Mouse (Mus musculus) kidney, postnatal 36 days (tissue): ENCODE results near the gene Phc2.
"Not testable (repeated sequence)": the region's sequence is repeated elsewhere in the genome, so short reads cannot be mapped to it uniquely, and the experiment has no call there.

Experiments
- DNase-seq, 2 experiments: peaks; one replicate each; pipeline ENCODE4 v3.0.0; 2021 to 2022; ENCODE audit warnings: mixed read lengths in 2 of 2

The Phc2 gene

DNA sequence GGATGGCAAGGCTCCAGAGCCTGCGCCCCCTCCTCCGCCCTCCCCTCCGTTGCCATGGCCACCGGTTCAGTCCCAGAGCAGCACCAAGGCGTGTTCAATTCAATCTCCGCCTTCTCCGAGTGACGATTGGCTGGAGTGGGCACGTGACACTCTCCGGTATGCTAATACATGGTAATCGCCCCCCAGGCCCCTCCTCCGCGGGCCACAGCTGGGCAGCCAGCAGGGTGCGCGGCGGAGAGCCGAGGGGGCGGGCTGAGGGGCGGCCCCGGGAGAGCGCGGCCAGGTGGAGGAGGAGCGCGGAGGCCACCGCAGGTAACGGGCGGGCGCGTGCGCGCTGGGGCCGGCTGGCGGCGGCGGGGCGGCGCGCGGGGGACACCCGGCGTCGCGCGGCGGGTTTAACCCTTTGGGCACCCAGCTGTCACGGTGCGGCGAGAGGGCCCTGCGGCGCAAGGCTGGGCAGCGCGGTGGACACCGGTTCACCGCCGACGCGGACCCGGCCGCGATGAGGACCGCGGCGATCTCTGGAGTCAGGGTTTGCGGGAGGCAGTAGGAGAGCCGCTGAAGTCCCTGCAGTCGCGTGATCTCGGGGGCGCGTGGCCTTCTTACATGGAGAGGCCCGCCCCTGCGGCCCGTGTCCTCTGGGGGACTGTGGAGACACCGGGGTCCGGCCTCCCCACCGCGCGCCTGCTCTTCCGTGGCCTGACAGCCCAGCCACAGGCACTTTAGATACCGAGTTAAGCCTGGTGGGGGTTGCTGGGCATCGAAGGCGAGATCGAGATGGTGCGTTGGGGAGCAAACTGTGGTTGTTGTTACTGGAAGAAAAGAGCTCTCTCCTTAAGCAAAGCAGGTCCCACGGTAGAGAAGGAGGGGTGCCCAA lies at the start of gene Phc2:
Phc2 (plus strand) TSS at position 198 of the 877 bp plus-strand sequence.
- DNase-seq: peak; percentile 98

- no peak for DNase-seq
Measured at GRCm38 (mm10) chr4:128606586-128606985, 47.9 kb upstream of the Phc2 start.

DNA sequence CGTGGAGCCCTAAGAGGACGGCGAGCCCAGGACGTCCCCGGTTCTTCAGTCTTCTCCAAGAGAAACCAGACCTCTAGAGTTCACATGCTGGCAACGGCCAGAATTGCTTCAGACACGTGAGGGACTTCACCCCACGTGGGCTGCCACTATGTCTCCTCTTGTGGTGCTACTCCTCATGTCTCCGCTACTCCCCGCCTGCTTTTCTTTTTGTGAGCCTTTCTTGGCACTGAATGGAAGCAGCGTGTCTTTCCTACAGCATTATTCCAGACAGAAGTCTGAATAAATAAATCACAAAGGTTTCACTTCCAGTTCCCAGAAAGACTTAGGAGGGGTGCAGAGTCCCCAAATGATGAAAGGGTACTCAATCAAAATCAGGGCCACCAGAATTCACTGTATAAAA lies 46.8 kb upstream of the Phc2 start:
- DNase-seq: no peak

- DNase-seq: no peak
Measured at GRCm38 (mm10) chr4:128609276-128609924, 45.1 kb upstream of the Phc2 start.

GRCm38 (mm10) chr4:128609925-128610402 lies 44.5 kb upstream of the Phc2 start, which contains the start of gene Zscan20:
Gene Zscan20, minus strand, starts transcription at chr4:128610098.
- peak; percentile 97 to 99 for DNase-seq

DNA sequence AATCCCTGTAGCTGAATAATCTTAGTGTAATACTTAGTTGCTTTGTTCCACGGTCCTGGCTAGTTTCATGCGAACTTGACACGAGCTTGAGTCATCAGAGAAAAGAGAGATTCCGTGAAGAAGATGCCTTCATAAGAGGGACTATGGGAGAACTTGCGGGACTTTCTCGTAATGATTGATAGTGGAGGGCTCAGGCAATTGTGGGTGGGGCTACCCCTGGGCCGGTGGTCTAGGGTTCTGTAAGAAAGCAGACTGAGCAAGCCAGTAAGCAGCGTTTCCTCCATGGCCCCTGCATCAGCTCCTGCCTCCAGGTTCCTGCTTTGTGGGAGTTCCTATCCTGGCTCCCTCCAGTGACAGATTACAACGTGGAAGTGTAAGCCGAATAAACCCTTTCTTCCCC lies 43.8 kb upstream of the Phc2 start:
- DNase-seq: no peak

- not testable (repeated sequence) for DNase-seq
Measured at GRCm38 (mm10) chr4:128611726-128612125, 42.8 kb upstream of the Phc2 start.

GRCm38 (mm10) chr4:128613326-128613725 lies 41.2 kb upstream of the Phc2 start:
- DNase-seq: peak; percentile 57 to 69

- DNase-seq: no peak
Measured at GRCm38 (mm10) chr4:128615761-128616160, 38.7 kb upstream of the Phc2 start.

DNA sequence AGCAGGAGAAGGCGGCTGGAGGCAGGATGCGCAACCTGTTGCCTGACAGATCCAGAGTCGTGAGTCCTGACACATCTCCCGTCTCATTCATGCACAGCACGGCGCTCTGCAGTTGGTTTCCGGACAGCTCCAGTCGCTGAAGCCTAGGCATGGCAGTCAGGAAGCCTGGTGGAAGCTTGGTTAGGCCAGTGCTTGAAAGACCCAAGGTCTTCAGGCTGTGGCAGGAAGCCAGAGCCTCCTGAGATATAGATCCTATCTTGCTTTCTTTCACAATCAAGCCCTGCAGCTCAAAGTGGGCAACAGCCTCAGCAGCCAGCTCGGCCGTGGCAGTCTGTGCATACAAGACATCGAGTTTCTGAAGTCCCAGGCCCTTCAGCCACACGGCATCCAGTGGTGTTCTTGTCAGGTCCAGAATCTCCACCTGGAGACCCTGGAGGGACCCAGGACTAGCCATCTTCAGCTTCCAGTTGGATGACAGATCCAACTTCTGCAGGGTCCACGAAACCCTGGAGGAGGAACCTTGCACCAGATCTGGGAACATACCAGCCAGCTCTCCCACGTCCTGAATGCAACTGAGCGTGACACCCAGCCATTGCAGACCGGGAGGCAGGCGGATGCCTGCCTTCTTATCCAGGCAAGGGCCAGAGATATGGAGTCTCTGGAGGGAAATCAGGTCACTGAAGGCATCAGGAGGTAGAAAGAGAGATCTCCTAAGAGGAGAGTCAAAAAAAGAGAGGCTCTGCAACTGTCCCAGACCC lies 37.0 kb upstream of the Phc2 start:
- DNase-seq: peak; percentile 33 to 62

GRCm38 (mm10) chr4:128618246-128618911 lies 36.1 kb upstream of the Phc2 start, which contains the start of gene Tlr12:
Gene Tlr12, minus strand, starts transcription at chr4:128618619.
- DNase-seq: peak; percentile 68 to 73

DNA sequence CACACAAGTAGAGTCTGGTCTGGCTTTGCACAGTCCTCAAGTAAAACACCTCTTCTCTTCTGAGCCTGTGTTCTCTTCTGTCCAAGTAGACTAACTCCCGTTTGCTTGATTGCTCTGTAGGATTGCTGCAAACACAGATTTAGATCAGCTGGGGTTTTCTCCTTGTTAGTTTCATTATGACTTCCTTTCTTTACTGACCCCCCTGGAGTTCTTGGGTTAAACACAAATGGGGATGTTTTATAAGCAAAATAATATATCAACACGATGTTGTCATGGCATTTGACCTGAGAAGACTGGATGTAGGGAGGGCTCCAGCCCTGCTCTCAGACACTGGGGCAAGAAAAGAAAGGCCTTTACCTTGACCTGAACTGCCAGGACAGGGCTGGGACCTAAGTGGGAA lies 35.5 kb upstream of the Phc2 start:
- no peak for DNase-seq

GRCm38 (mm10) chr4:128620572-128620971 lies 33.9 kb upstream of the Phc2 start:
- no peak for DNase-seq

DNA sequence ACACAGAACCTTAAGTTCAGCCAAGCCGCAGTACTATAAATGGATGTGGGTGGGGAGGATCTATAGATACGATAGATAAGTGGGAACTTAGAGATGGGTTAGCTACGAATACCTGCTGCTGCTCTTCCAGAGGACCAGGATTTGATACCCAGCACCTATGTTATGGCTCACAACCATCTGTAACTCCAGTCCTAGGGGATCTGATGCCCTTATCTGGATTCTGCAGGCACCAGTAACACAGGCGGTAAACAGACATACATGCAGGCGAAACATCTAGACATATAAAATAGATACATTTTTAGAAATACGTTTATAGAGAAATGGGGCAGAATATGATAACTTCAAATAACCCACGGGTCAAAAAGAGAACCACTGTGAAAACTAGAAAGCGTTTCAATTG lies 33.4 kb upstream of the Phc2 start:
- DNase-seq: no peak

GRCm38 (mm10) chr4:128635451-128635850 lies 19.1 kb upstream of the Phc2 start:
- peak; percentile 65 to 89 for DNase-seq

DNA sequence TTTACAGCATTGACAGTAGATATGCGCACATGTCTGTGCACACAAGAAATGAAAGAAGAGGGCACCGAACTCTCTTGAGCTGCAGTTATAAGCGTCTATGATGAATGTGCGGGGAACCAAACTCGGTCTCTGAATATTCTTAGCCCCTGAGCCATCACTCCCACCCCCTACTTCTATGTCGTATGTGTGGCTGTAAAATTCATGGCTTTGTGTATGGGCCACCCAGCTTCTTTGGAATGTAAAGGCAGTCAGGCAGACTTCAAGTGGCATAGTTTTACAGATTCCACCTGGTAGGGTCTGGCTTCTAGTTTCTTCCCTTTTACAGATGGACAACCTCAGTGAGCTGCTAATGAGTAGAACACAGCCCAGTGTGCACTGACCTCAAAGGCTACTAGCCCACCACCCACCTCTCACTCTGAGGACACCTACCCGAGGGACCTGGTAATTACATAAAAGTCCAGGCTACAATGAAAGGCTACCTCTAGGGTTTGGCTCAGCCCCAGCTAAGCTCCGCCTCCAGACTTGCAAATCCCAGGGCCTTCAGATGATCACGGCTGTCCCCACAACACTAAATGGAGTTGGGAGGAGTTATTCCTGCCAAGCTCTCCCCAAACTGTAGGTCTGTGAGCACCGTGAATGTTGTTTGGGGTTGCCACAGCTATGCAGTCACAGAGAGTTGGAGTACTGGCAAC lies 18.5 kb upstream of the Phc2 start:
- peak; percentile 78 to 83 for DNase-seq

GRCm38 (mm10) chr4:128637250-128637649 lies 17.3 kb upstream of the Phc2 start:
- DNase-seq: peak in 1 of 2 experiments; percentile 23

DNA sequence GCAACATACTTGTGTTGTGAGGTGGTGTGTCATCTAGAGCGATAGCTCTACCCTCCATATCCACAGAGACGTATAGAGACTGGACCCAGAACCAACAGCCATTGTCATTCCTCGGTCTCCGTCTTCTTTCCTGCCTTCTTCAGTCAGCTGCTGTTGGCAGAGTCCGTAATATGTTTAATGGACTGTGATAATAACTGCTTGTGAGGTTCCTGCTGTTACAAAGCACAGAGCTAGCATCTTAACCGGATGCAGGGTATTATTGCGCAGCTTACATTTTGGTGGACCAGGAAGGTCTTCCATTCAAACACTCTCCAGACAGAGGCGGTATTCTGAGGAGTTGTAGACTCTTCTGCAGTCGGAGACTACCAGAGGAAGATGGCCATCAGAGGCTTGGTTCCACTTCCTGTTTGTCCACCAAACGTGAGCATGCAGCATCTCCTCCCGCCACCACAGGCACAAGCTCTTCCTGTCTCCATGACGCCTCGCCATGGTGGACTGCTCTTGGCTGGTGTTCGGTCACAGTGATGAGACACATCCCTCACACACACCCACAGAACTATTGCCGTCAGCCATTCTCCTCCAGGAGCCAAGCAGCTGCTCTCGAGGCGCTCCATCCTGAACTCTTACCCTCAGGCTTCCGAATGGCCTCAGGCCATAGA lies 16.1 kb upstream of the Phc2 start:
- no peak for DNase-seq

- DNase-seq: no peak
Measured at GRCm38 (mm10) chr4:128641766-128642717, 12.5 kb upstream of the Phc2 start.

- DNase-seq: no peak
Measured at GRCm38 (mm10) chr4:128645896-128646295, 8.6 kb upstream of the Phc2 start.
